Mouse (Mus musculus): ENCODE measurements around the gene Robo4. TPM values are rescaled to one million over a fixed set of nuclear protein-coding genes. Genes with fewer than 3 reads are reported as not detected.

Robo4 gene
- polyA plus RNA-seq, 1 experiment from 2014 or later: 17.5 TPM

DNA sequence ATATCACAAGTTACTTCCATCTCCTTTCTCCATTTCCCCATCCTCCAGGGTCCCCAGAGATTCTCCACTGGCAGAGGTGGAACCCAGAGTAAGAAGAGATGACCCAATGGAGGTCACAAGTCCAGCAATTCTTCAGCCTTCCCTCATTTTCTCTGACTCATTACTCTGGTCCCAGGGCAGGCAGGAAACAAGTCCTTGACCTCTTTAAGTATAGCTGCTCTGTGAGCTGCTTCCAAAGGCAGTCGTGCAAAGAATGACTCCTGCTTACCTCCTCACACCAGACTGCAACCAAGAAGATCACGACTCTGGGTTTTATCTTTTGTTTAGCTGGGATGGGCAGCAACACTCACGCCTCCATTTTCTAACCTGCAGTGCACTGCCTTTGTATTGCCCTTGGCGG lies 33.9 kb downstream of the Robo4 start:
- ATAC-seq (replicated peaks; ENCODE audit: low FRiP score, low read depth): no peak

DNA sequence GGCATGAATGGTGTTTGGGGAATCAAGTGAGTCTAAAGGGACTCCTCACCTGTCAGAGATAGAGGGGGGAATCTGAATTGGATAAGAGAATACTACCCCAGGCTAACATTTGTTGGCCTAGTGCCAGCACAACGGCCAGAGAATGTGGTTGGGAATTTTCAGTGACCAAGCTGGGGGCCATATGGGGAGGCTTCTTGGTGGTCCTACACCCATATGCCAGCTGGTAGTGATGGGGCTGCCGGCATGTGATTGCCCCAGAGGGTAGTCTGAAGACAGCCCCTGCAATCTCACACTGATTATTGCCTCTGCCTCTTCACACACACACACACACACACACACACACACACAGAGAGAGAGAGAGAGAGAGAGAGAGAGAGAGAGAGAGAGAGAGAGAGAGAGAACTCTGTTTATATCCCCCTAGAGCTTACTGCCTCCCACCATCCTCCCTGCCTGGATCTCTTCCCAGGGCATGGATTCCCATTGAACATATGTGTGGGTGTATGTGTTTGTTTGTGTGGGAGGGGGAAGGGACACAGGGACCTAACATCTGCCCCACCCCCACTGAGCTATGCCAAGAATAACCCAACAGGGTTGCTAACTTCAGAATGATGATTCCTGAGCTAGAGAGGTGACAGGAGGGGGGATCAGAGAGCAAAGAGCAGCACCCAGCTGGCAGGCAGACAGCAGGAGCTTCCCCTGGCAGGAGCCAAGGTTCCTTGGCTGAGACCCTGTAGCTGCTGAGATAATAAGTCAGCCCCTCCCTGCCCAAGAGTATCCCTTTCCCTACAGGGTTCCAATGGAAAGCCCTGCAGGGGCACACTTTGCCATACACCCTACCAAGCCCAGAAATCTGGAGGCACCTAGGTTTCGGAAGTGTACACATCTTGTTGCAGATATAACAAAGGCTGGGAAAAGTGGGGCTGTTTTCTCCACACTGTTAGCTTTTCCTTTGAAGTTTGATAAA lies 36.4 kb downstream of the Robo4 start:
- Histone ChIP-seq H3K27me3 (ENCODE audit: insufficient read depth, low read length) (peaks cover 31% of the 10 kb centered on the region), H3K9me3 (replicated peaks; ENCODE audit: low read length) (no peaks in the 10 kb centered on the region), H3K9ac (ENCODE audit: low read depth, low read length) (no peak overlapping the region), H3K27ac (no peak overlapping the region), H3K4me2 (ENCODE audit: low read length) (no peak overlapping the region), H3K4me3 (replicated peaks; ENCODE audit: low read depth, low read length) (no peak overlapping the region), H3K4me1 (replicated peaks; ENCODE audit: insufficient read depth, low read length) (peaks cover 4% of the 10 kb centered on the region; the same call in 1 of the 2 replicates), H3K36me3 (ENCODE audit: insufficient read depth, low read length) (no peaks in the 10 kb centered on the region)
- TF ChIP-seq CTCF (IDR thresholded peaks at IDR 0.05; ENCODE audit: low read depth): no peak
- DNase-seq (ENCODE audit: low spot score) (no peak), ATAC-seq (replicated peaks; ENCODE audit: low FRiP score, low read depth) (no peak)
- WGBS: 34% methylated on average over 3 of the region's 3 CpGs

More for the DNA sequence above, 33.9 kb downstream of the Robo4 start:
- WGBS: 6% methylated on average over 4 of the region's 4 CpGs
- Histone ChIP-seq H3K4me1 (replicated peaks; ENCODE audit: insufficient read depth, low read length) (peaks cover 4% of the 10 kb centered on the region; the same call in 1 of the 2 replicates), H3K36me3 (ENCODE audit: insufficient read depth, low read length) (no peaks in the 10 kb centered on the region), H3K4me3 (replicated peaks; ENCODE audit: low read depth, low read length) (no peak overlapping the region), H3K9ac (ENCODE audit: low read depth, low read length) (no peak overlapping the region), H3K27ac (no peak overlapping the region), H3K4me2 (ENCODE audit: low read length) (no peak overlapping the region), H3K27me3 (ENCODE audit: insufficient read depth, low read length) (peaks cover 53% of the 10 kb centered on the region), H3K9me3 (replicated peaks; ENCODE audit: low read length) (no peaks in the 10 kb centered on the region)
- no peak for TF ChIP-seq CTCF (IDR thresholded peaks at IDR 0.05; ENCODE audit: low read depth)
- no peak for DNase-seq (ENCODE audit: low spot score)

DNA sequence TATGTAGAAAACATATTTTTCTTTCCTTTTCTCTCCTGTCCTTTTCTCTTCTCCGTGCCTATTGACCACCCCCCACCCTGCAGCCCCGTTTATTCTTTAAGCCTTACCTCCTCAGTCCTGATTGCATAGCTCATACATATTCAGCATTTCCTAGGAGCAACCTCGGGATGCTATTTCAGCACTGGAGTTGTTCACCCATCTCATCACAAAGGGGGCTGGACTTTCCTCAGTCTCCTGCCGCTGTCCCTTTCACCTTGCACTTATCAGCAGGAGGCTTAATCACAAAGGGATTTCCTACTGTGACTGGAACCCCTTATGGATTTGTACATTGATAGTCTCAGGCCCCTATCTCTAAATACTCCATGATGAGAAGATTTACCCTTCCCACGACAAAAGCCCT lies 50.7 kb downstream of the Robo4 start:
- TF ChIP-seq CTCF (IDR thresholded peaks at IDR 0.05; ENCODE audit: low read depth): no peak
- Histone ChIP-seq H3K36me3 (ENCODE audit: insufficient read depth, low read length) (no peaks in the 10 kb centered on the region), H3K4me3 (replicated peaks; ENCODE audit: low read depth, low read length) (no peak overlapping the region), H3K27me3 (ENCODE audit: insufficient read depth, low read length) (peaks cover 54% of the 10 kb centered on the region), H3K9me3 (replicated peaks; ENCODE audit: low read length) (no peaks in the 10 kb centered on the region), H3K9ac (ENCODE audit: low read depth, low read length) (no peak overlapping the region), H3K4me2 (ENCODE audit: low read length) (no peak overlapping the region), H3K27ac (no peak overlapping the region), H3K4me1 (replicated peaks; ENCODE audit: insufficient read depth, low read length) (no peaks in the 10 kb centered on the region; the same call in 1 of the 2 replicates)
- 2% methylated on average over 5 of the region's 5 CpGs for WGBS
- DNase-seq (ENCODE audit: low spot score): no peak
- no peak for ATAC-seq (replicated peaks; ENCODE audit: low FRiP score, low read depth)

DNA sequence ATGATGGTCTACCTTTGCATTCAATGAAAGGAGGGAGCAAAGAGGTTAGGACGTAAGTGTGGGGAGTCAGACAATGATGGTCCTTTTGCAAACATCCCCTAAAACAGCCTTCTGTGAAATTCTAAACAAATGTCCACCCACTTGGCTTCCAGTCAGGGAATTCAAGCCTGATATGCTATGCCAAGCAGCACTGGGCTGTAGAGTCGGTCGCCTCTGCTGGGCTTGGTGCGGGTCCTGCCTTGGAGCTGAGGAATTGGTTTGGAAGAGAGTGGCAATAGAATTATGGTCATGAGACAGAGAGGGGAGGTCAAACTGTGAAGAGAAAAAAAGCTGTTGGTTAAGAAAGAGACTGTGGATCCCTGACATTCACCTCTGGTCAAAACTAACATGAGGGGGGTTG lies 51.6 kb downstream of the Robo4 start:
- TF ChIP-seq CTCF (IDR thresholded peaks at IDR 0.05; ENCODE audit: low read depth): no peak
- Histone ChIP-seq H3K36me3 (ENCODE audit: insufficient read depth, low read length) (no peaks in the 10 kb centered on the region), H3K4me1 (replicated peaks; ENCODE audit: insufficient read depth, low read length) (no peaks in the 10 kb centered on the region; the same call in 1 of the 2 replicates), H3K9ac (ENCODE audit: low read depth, low read length) (no peak overlapping the region), H3K4me2 (ENCODE audit: low read length) (no peak overlapping the region), H3K27ac (no peak overlapping the region), H3K9me3 (replicated peaks; ENCODE audit: low read length) (no peaks in the 10 kb centered on the region), H3K4me3 (replicated peaks; ENCODE audit: low read depth, low read length) (no peak overlapping the region), H3K27me3 (ENCODE audit: insufficient read depth, low read length) (peaks cover 63% of the 10 kb centered on the region)
- DNase-seq (ENCODE audit: low spot score) (no peak), ATAC-seq (replicated peaks; ENCODE audit: low FRiP score, low read depth) (no peak)
- WGBS: 36% methylated on average over 4 of the region's 4 CpGs

DNA sequence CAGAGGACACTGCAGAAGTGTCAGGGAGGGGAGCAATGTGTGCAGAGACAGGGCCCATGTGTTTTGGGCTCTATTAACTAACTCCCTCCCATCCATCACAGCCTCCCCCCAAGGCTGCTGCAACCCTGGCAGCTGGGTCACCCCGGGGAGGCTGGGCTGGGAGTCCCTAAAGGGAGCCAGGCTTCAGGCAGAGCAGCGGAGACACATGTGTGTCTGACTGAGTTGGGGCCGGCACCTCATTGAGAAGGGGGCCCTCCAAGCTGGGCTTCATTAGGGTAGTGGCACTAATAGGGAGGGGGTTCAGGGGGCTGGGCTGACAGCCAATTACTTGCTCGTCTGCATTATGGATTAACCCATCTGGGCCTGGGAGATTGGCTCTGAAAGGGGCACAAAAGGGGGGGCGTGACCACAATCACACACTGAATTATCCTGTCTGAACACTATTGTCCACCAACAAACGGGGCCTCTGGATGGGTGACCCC lies 52.4 kb downstream of the Robo4 start:
- 13% methylated on average over 6 of the region's 6 CpGs for WGBS
- H3K4me3 ChIP-seq (replicated peaks; ENCODE audit: low read depth, low read length): no peak overlapping the region
- no peak for DNase-seq (ENCODE audit: low spot score)
- peaks cover 69% of the 10 kb centered on the region for H3K27me3 ChIP-seq (ENCODE audit: insufficient read depth, low read length)
- H3K9ac ChIP-seq (ENCODE audit: low read depth, low read length): no peak overlapping the region
- no peak for ATAC-seq (replicated peaks; ENCODE audit: low FRiP score, low read depth)
- H3K27ac ChIP-seq: no peak overlapping the region
- H3K4me1 ChIP-seq (replicated peaks; ENCODE audit: insufficient read depth, low read length): no peaks in the 10 kb centered on the region; the same call in 1 of the 2 replicates
- no peaks in the 10 kb centered on the region for H3K36me3 ChIP-seq (ENCODE audit: insufficient read depth, low read length)
- no peaks in the 10 kb centered on the region for H3K9me3 ChIP-seq (replicated peaks; ENCODE audit: low read length)
- no peak for TF ChIP-seq CTCF (IDR thresholded peaks at IDR 0.05; ENCODE audit: low read depth)
- no peak overlapping the region for H3K4me2 ChIP-seq (ENCODE audit: low read length)

DNA sequence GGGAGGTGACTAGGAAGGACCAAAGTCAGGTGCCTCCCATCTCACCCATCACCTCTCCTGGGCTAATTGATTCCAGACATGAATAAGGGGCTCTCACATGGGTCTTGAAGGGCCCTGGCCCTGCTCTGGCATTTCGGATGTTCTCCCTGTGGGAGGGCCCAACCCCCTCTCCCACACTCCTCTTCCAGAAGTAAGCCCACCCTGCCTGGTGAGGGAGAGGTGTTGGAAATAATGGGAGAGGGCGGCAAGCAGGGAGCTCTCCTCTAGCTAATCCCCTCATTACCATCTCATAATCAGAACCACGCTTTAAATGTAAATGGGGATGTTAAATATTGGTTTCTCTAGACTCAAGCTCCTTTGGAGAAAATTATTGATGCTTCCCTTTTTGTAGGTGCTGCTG lies 53.3 kb downstream of the Robo4 start:
- Histone ChIP-seq H3K27ac (no peak overlapping the region), H3K4me2 (ENCODE audit: low read length) (no peak overlapping the region), H3K4me3 (replicated peaks; ENCODE audit: low read depth, low read length) (no peak overlapping the region), H3K36me3 (ENCODE audit: insufficient read depth, low read length) (no peaks in the 10 kb centered on the region), H3K27me3 (ENCODE audit: insufficient read depth, low read length) (peaks cover 77% of the 10 kb centered on the region), H3K9me3 (replicated peaks; ENCODE audit: low read length) (no peaks in the 10 kb centered on the region), H3K9ac (ENCODE audit: low read depth, low read length) (no peak overlapping the region), H3K4me1 (replicated peaks; ENCODE audit: insufficient read depth, low read length) (no peaks in the 10 kb centered on the region; the same call in none of the 2 replicates)
- WGBS: 23% methylated on average over 3 of the region's 3 CpGs
- ATAC-seq (replicated peaks; ENCODE audit: low FRiP score, low read depth) (no peak), DNase-seq (ENCODE audit: low spot score) (no peak)
- no peak for TF ChIP-seq CTCF (IDR thresholded peaks at IDR 0.05; ENCODE audit: low read depth)
